Mouse (Mus musculus) regulatory T cell (primary cell): ENCODE data around the gene Cdkn2a.

ENCODE experiments used
- in situ Hi-C: fragments of 300-600 bp; cut with MboI, MseI; formaldehyde crosslinking; loops from one replicate; pipeline ENCODE4 v1.15.1; 2025; ENCODE audit warnings: high pct_unique_total_duplicates

Cdkn2a gene

DNA sequence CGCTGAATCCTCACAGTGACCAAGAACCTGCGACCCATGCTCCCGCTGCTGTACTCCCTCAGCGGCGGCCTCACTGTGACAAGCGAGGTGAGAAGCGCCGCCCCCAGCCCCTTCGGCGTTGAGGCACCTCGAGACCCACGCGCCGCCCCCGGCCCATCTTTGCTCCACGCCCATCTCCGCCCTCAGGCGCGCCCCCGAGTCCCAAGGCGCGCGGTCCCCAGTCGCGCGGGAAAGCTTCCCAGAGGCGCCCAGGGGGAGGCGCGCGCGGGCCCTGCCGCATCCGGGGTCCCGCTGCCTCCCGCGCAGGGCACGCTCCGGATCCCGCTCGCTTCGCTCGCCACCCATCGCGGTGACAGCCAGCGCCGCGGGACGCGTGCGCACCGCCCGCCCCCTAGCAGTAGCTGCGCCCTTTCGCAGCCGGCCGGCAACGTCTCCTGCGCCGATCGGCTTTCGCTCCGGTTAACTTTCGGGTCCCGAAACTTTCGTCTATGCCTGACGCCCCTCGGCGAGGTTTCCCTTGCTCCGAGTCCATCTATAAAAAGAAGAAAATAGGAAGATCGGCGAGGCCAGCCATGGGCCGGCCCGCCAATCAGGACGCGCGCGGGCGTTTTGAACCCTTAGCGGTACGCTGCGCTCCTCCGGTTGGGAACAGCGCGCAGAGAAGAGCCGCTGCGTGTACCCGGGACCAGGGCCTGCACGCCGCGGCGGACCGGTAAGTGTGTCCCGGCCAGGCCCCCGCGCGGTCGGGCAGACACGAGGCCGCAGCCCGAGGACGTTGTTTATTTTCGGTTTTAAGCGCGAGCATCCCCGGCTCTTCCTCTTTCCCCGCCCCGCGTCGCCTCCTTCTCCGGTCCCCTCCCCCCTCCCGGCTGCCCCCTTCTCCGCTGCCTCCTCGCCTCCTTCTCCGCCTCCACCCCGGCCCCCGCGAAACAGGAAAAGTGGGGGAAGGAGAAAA is at the start of gene Cdkn2a:
TSS of gene Cdkn2a (minus strand) at position 168 of the 955 bp plus-strand sequence.
- in situ Hi-C loops: loop anchor here (5.0 to 10.0 kb wide), 3 partner anchors 60 to 233 kb away; no protein-coding TSS in a partner anchor

DNA sequence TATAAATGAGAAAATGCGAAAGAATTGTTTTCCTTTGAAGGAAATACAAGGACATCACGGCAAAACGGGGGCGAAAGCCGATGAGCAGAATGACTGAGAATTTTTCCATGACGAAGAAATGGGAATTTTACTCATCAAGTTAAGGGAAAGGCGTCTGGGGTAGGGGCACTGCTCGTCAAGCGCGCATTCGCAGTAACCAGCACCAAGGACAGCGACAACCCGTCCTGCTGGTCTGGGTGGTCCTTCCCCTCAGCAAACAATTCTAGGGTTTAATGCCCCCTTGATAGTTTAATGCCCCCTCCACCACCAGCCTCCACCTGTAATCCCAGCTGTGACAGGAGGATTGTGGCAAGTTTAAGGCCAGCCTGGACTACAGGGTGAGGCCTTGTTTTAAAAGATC is 19.0 kb upstream of the Cdkn2a start:
- in situ Hi-C loops: loop anchor here (5.0 to 25.0 kb wide), 2 partner anchors 34 to 451 kb away; partner anchors contain the start of gene Ifna1

DNA sequence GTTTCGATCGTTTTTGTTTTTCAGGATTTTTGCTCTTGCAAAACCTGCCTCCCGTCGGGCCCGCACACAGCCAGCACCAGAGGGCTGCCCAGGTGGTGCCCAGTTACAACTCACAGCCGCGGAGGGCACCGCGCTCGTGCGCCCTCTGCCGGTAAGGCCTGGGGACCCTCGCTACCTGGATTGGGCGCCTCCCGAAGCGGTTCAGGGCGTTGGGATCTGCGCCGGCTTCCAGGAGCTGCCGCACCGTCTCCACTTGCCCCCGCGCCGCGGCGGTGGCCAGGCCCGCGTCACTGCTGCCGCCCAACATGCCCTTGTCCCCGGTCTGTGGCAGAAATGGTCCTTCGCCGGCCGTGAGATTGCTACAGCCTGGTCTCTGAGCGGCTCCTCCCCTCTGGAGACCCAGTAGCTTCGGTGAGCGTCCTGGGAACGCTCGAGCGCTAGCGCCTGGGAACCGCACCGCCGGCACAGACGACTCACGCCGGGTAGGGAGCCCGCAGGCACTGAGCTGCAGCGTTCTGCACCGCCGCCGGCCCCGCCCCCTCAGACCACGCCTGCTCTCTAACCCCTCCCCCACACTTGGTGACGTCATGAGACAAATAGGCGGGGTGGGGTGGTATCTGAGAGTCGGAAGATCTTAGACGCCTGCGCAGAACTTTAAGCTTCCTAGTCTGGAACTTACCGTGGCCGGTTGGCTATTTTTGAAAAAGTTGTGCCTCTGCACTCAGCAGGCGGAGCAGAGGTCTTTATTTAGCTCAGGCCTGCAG is 16.2 kb upstream of the Cdkn2a start, which contains the start of gene Cdkn2b:
TSS of gene Cdkn2b (minus strand) at position 549 of the 764 bp plus-strand sequence.
- in situ Hi-C loops: loop anchor here (5.0 to 25.0 kb wide), 2 partner anchors 37 to 448 kb away; partner anchors contain the start of gene Ifna1

DNA sequence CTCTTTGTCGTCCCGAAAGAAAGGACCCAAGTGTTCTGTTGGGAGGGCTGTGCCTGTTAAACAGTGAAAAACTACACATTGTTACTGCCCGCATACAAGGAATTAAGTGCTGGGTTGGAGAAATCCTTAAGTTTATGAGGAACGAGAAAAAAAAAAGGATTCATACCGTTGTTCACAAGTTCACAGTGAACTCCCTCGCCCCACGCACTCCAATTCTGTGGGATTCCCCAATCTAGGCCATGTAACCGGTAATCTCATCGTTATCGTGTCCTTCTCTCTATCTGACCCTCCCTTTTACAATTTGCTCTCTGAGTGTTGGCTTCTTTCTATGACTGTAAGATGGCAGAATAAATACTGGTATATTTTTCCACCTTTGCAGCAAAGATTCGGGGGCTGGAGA is 15.5 kb upstream of the Cdkn2a start:
- in situ Hi-C loops: loop anchor here (5.0 to 25.0 kb wide), 3 partner anchors 37 to 1485 kb away; partner anchors contain the start of gene Ifna1

DNA sequence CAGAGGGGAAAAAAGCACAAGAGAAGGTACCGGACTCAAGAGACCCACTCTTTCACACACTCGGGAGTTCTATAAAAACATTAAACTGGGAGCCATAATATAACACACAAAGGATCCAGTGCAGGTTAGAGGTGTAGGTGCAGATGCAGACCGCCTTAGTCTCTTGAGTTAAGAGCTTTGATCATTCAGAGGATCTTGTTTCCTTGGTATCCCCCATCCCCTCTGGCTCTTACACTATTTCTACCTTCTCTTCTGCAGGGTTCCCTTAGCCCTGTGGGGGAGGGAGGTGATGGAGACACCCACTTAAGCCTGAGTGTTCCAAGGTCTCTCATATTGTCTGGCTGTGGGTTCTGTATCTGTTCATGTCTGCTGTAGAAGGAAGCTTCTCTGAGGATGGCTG is 13.5 kb upstream of the Cdkn2a start:
- in situ Hi-C loops: loop anchor here (10.0 to 25.0 kb wide), 2 partner anchors 446 to 1483 kb away; partner anchors contain the start of gene Ifna1

DNA sequence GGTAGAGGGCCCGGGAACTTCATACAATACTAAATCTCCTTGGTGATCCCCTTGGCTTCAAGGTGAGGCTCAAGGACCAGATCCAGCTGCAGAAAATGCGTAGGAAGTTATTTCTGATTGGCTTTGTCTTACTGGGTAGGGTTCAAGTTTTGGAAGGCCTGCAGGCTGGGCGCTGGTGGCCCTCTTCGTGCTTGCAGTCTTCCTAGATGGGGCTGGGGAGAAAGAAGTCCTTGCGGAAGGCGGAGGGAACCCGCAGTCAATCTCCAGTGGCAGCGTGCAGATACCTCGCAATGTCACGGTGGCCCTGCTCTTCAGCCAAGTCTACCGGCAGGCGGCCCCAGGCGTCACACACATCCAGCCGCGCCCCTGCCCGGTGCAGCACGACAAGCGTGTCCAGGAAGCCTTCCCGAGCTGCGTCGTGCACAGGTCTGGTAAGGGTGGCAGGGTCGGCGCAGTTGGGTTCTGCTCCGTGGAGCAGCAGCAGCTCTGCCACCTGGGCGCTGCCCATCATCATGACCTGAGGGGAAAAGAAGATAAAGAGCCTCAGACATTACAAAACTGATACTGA is 12.4 kb upstream of the Cdkn2a start:
- in situ Hi-C loops: loop anchor here (10.0 to 25.0 kb wide), 2 partner anchors 445 to 1482 kb away; partner anchors contain the start of gene Ifna1

DNA sequence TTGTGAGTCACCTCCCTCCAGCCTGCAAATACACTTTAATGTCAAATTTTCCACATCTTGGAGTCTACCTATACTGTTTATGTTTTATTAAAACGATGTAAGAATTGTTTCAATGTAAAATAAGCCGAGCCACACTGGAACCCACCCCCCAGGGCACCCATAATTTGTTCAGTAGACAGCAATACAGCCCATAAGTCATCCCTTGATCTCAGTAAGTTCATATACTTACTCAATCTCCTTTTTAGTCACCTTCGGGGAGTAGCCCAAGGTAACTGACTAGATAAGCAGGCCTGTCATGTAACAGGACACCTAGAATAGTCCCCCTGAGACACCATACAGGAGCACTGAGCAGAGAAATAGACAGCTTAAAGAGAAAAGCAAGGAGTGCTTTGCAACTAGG is 11.2 kb upstream of the Cdkn2a start:
- in situ Hi-C loops: loop anchor here (10.0 to 25.0 kb wide), 2 partner anchors 443 to 1481 kb away; partner anchors contain the start of gene Ifna1

DNA sequence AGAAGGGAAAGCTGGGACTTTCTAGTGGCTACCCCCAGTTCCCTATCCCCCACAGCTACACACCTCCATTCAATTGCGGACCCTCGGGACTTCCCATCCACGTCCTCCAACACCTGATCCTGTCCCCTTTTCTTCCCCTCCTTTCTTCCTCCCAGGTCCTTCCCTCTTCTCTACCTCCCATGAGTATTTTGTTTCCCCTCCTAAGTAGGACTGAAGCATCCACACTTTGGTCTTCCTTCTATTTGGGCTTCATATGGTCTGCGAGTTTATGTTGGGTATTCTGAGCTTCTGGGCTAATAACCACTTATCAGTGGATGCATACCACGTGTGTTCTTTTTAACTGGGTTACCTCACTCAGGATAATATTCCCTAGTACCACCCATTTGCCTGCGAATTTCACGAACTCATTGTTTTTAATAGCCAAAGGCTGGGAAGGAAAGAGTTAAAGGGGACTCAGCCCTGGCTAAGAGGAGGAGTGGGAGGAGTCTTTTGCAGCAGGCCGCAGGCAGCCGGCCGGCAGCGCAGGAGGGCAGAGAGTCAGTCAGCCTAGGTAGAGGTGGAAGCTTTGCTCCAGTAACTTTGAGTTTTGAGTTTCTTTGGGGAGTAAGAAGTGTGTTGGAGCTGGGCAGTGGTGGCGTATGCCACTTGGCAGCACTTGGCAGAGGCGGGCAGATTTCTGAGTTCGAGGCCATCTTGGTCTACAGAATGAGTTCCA is 9.0 kb upstream of the Cdkn2a start:
- in situ Hi-C loops: loop anchor here (10.0 to 25.0 kb wide), 2 partner anchors 441 to 1479 kb away; partner anchors contain the start of gene Ifna1

DNA sequence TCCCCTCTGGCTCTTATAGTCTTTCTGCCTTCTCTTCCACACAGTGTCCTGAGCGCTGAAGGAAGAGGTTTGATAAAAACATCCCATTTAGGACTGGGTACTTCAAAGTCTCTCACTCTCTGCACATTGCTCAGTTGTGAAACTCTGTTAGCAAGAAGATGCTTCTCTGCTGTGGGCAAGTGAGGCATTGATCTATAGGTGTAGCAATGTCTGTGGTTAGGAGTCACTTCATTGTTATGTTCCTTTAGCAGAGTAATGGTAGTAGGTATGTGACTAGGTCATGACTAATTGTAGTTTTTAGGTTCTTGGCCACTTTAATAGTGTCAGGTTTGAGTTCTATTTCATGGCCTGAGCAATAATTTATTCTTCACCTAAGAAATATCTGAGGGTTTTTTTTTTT is 7.7 kb upstream of the Cdkn2a start:
- in situ Hi-C loops: loop anchor here (10.0 to 25.0 kb wide), 2 partner anchors 440 to 1477 kb away; partner anchors contain the start of gene Ifna1

DNA sequence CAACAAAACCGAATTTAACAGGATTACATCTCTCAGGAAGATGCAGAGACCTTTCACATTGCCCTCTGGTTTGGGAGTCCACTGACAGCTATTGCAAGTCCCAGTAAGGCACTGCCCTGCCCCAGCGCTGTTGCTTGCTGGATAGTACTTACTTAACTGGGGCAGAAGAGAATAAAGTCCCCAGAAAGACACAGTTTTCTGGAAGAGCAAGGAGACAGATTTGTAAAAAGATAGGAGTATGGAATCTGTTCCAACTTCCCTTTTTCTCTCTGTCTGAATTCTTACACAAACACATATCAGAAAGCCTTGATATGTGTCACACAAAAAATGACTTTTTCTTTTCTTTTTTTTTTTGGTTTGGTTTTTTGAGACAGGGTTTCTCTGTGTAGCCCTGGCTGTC is 5.3 kb upstream of the Cdkn2a start:
- in situ Hi-C loops: loop anchor here (5.0 to 25.0 kb wide), 5 partner anchors 55 to 1475 kb away; partner anchors contain the start of gene Ifna1

DNA sequence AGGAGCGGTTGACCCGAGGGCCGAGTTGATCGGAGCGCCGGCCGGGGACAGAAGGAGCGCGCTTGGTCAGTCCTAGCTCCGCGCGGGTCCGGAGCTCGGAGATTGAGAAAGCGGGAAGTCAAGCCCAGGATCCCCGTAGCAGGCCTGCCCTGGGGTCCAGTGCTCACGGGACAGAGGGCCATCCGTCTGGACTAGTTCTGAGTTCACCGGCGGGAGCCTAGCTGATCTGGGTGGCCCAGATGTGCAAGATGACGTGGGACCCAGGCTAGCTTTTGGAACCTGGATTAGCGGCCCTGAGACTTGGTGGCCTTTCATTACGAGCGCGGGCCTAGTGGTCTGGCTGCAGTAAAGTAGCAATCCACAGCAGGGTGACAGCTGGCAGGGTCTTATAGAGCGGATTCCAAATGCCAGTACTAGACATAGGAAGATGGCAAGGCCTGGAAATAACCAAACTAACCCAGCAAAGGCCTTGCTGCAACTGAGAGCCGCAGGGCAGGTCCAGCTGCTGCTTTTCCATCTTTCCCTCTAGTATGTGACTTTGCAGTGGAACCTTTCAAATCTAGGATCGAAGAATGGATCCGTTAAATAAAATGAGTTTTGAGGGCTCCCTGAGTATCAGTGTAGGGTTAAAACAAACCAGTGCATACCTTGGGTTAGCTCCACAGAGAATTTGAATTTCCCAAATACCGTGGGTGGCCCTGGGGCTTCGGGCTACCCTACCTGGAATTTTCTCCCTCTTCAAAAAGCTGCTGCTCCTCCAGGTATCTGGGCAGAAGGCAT is 1.2 kb upstream of the Cdkn2a start:
- in situ Hi-C loops: loop anchor here (5.0 to 10.0 kb wide), 3 partner anchors 59 to 232 kb away; no protein-coding TSS in a partner anchor

DNA sequence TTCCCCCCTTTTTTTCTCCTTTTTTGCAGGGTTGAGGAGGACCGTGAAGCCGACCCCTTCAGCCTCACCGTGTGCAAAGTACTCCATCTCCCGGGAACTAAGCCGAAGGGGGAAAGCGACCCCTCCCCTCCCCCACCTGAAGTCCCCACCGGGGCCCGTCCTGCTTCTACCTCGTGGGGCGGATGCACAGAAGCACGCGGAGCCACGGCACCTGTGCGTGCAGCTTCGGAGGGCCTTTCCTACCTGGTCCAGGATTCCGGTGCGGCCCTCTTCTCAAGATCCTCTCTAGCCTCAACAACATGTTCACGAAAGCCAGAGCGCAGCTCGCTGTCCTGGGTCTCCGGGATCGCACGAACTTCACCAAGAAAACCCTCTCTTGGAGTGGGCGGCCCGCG is 365 bp downstream of the Cdkn2a start:
- in situ Hi-C loops: loop anchor here (10.0 kb wide), 2 partner anchors 61 to 149 kb away; no protein-coding TSS in a partner anchor

DNA sequence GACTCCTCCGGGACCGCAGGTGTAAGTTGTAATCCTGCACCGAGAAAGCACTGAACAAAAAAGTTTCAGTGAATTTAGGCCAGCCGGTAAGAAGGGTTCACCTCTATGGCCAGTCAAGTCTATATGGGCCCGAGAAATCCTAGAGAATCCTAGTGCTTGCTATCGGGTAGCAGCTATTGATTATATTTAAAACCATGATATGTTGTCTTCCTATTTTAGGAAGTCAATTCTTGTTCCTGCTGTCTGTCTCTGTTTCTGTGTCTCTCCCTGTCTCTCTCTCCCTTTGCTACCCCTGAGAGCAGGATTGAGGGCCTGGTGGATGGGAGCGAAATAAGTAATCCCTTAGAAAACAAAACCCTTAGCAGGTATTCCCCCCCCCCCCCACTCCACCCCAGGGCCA is 937 bp downstream of the Cdkn2a start:
- in situ Hi-C loops: loop anchor here (10.0 kb wide), 2 partner anchors 61 to 149 kb away; no protein-coding TSS in a partner anchor

DNA sequence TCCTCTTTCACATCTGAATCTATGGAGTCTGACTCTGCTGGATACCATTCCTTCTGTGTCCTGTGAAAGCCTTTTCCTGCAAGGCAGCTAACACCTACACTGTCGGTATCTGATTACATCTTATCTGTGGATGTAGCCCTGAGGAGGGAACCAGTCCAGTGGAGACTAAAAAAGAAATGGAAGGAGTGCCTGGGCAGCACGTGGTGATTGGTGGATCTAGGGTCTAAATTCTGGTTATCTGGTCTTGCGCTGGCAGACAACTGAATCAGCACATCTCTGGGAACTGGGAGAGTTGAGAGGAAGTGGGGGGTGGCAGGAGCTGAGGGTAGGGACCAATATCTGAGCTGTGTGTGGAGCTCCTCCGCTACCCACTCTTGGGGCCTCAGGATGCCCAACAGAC is 5.4 kb downstream of the Cdkn2a start:
- in situ Hi-C loops: no loop called here

DNA sequence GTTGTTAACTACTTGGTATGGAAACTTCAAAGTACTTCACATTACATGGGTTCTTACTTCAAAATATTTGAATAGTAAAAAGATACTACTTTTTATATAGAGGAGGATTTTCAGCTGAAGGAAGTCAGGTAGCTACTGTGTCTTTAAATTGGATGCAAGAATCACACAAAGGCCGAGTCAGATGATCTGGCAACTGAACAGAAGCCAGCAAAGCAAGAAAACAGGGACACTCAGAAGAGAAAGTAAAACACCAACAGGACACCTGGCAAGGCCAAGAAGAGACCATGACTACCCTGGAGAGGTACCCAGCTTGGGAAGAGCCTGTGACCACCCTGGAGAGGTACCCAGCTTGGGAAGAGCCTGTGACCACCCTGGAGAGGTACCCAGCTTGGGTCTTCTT is 7.9 kb downstream of the Cdkn2a start:
- in situ Hi-C loops: no loop called here

DNA sequence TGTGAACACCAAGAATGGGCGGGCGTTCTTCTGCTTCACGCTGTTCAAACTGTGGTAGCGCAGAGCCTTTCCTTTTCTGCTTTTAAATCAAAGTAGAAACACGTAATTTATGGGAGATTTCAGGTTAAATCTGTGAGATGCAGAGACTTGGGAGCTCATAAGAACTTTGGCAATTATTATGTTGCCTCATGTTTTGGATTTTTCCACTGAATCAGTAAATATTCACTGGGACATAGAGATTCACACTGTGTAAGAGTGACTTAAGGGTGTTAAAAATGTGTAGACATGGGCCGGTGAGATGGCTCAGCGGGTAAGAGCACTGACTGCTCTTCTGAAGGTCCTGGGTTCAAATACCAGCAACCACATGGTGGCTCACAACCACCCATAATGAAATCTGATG is 8.8 kb downstream of the Cdkn2a start:
- in situ Hi-C loops: no loop called here

DNA sequence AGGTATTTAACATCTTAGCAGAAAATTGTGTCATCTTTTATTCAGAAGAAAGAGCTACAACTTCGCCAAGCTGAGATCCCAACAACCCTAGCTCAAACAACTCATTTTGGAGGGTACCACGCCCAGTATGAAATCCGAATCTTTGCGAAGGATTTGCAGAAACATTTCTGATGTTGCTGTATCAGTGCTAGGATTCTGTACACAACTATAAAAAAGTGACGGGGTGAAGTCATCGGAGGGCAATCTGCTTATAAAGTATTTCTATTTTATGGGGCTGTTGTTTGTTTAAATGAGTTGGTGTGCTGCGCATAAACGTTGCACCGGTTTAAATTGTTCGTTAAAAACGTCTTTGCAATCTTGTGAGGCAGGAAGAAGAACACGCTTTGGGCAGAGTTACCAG is 11.8 kb downstream of the Cdkn2a start:
- in situ Hi-C loops: no loop called here

DNA sequence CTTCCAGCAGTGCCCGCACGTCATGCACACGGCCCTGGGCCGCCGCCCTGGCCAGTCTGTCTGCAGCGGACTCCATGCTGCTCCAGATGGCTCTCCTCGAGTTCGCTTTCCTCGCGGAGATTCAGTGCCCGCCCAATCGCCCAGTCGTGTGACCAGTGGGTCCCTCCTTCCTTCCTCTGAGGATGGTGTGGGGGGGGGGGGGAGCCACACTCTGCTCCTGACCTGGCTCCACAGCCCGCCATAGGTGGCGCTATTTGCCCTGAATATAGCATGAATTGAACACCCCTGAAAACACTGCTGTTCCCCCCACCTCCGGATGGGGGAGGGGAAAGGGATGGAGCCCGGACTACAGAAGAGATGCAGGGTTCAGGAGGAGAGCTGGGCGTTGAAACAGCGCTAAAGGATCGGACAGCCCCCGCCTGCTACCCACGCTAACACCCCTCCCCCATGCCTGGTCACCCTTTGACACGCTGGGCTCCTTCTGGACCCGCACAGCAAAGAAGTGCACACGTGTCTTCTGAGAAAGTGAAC is 12.4 kb downstream of the Cdkn2a start:
- in situ Hi-C loops: no loop called here

DNA sequence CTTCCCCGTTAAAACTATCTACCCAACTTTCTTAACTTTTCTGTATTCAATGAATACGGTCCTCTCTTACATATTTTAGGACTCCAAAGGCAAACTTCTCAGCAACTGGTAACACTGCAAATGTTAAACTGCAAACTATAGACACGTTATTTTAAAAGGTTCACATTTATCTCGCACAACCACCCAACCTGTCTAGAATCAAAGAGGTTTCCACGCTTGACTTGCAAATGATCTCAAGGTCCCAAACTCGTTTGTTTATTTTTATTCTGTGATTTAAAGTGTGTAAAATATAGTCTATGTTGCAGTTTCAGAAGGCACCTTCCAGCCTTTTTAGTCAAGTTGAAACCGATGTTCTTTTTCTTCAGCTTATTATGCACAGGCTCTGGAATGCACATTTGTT is 13.2 kb downstream of the Cdkn2a start:
- in situ Hi-C loops: no loop called here
